Mouse (Mus musculus) skeletal muscle tissue, adult 2 months (tissue): ENCODE data around the gene Ift22.
"Not testable (repeated sequence)": the region's sequence is repeated elsewhere in the genome, so short reads cannot be mapped to it uniquely, and the experiment has no call there.

Experiments used
- DNase-seq: peaks from one replicate; pipeline ENCODE4 v3.0.0-alpha.2; 2012; ENCODE audit warnings: low read depth, low spot score

The Ift22 gene

GRCm38 (mm10) chr5:136947874-136948273, 39.9 kb downstream of the Ift22 start:
- DNase-seq: no peak

GRCm38 (mm10) chr5:136949551-136950336, 41.8 kb downstream of the Ift22 start:
- not testable (repeated sequence) for DNase-seq

GRCm38 (mm10) chr5:136950521-136950920, 42.6 kb downstream of the Ift22 start:
- no peak for DNase-seq

- no peak for DNase-seq
Observed at GRCm38 (mm10) chr5:136952153-136952552, 44.2 kb downstream of the Ift22 start.

- peak; percentile 95 for DNase-seq
Observed at GRCm38 (mm10) chr5:136953015-136953414, 45.1 kb downstream of the Ift22 start, which contains the start of gene Fis1. Gene Fis1, plus strand, starts transcription at chr5:136953275.

GRCm38 (mm10) chr5:136953440-136953951, 45.5 kb downstream of the Ift22 start:
- peak; percentile 53 for DNase-seq

- no peak for DNase-seq
Observed at GRCm38 (mm10) chr5:136955622-136956021, 47.7 kb downstream of the Ift22 start.

GRCm38 (mm10) chr5:136957250-136957649, 49.3 kb downstream of the Ift22 start:
- no peak for DNase-seq

GRCm38 (mm10) chr5:136958991-136959605, 51.1 kb downstream of the Ift22 start:
- no peak for DNase-seq

- no peak for DNase-seq
Observed at GRCm38 (mm10) chr5:136960053-136960452, 52.1 kb downstream of the Ift22 start.

GRCm38 (mm10) chr5:136961334-136961982, 53.5 kb downstream of the Ift22 start:
- no peak for DNase-seq

- DNase-seq: peak; percentile 85
Observed at GRCm38 (mm10) chr5:136961983-136962461, 54.1 kb downstream of the Ift22 start.

GRCm38 (mm10) chr5:136962501-136962900, 54.6 kb downstream of the Ift22 start:
- peak; percentile 66 for DNase-seq

GRCm38 (mm10) chr5:136962966-136963540, 55.1 kb downstream of the Ift22 start:
- DNase-seq: no peak
